In genomic region chr2:71955637-71956036, GRCm38 (mm10) we compare ENCODE assay signal across 8 mouse cellular contexts. TPM values are rescaled to one million over a fixed set of nuclear protein-coding genes. Genes with fewer than 3 reads are reported as not detected.
DNase-seq lines count a peak whose midpoint lies in the region; ATAC-seq and TF ChIP-seq lines count a peak whose summit lies in the region.

No protein-coding gene starts in this region.

- no peak overlapping the region for H3K4me3 ChIP-seq in liver, adult 2 months (ENCODE audit: insufficient read depth, low read depth, low read length)
- H3K4me3 ChIP-seq in liver, embryonic 12.5 days, result no peak overlapping the region
- no peak overlapping the region for H3K4me3 ChIP-seq in heart, postnatal 0 days (ENCODE audit: low read depth, low read length)

- TF ChIP-seq CTCF in liver, adult 2 months (IDR thresholded peaks at IDR 0.05; ENCODE audit: low read depth, low read length), result peak; percentile 61; the same call in 1 of the 2 replicates
- peak; percentile 92 for TF ChIP-seq CTCF in Patski (IDR thresholded peaks at IDR 0.05)
- peak; percentile 93 for TF ChIP-seq CTCF in heart, postnatal 0 days (IDR thresholded peaks at IDR 0.05; ENCODE audit: low read depth)

- no peaks in the 10 kb centered on the region for H3K27me3 ChIP-seq in liver, adult 2 months (ENCODE audit: control insufficient read depth, insufficient read depth, low read length)
- no peaks in the 10 kb centered on the region for H3K27me3 ChIP-seq in liver, embryonic 12.5 days (replicated peaks)
- H3K27me3 ChIP-seq in Patski, result peaks cover 5% of the 10 kb centered on the region
- no peaks in the 10 kb centered on the region for H3K27me3 ChIP-seq in heart, postnatal 0 days (ENCODE audit: control insufficient read depth, insufficient read depth, low read length)

- in situ Hi-C loops in Patski (cut with MboI; ENCODE audit: low pct_unique_long_range_greater_than_20kb), result loop anchor here (5.0 kb wide), 1 partner anchor 53 kb away; no protein-coding TSS in a partner anchor

- intact Hi-C loops in left cerebral cortex, postnatal 10 days (cut with DNase I), result loop anchor here (2.0 to 10.0 kb wide), 3 partner anchors 57 to 361 kb away; no protein-coding TSS in a partner anchor

- peak; percentile 34 for DNase-seq in liver, adult 2 months (ENCODE audit: extremely low read depth, low read depth, low spot score)
- DNase-seq in Patski (ENCODE audit: low read depth, low spot score), result no peak
- peak; percentile 66 for DNase-seq in cerebellum, adult 9-11 months
- DNase-seq in heart, postnatal 0 days (ENCODE audit: low spot score), result peak; percentile 65
- peak; percentile 57 to 66 for DNase-seq in left cerebral cortex, postnatal 10 days (ENCODE audit: extremely low spot score in 1 of 2, low spot score in 2 of 2)
- peak; percentile 70 for DNase-seq in retina, embryonic 14.5 days (ENCODE audit: low spot score)
- DNase-seq in spleen, adult 12 weeks (ENCODE audit: low spot score), result no peak

- no peak for TF ChIP-seq POLR2A in liver, adult 2 months (IDR thresholded peaks at IDR 0.05; ENCODE audit: extremely low read depth, insufficient read depth, low read length)

- no peak overlapping the region for H3K9ac ChIP-seq in liver, adult 2 months (ENCODE audit: low read depth, low read length)
- H3K9ac ChIP-seq in liver, embryonic 12.5 days, result no peak overlapping the region
- no peak overlapping the region for H3K9ac ChIP-seq in heart, postnatal 0 days (replicated peaks; ENCODE audit: low read depth, low read length)

- H3K9me3 ChIP-seq in liver, embryonic 12.5 days (replicated peaks), result no peaks in the 10 kb centered on the region
- H3K9me3 ChIP-seq in heart, postnatal 0 days (replicated peaks; ENCODE audit: control insufficient read depth, low read length), result no peaks in the 10 kb centered on the region

- ATAC-seq in liver, embryonic 12.5 days, result no peak
- no peak for ATAC-seq in Patski
- ATAC-seq in heart, postnatal 0 days (ENCODE audit: insufficient read depth, low read depth), result peak; percentile 47; the same call in 1 of the 2 replicates

- POLR2A ChIA-PET in Patski (lab: Charles Lee), result no interaction called here

- no peaks in the 10 kb centered on the region for H3K36me3 ChIP-seq in liver, adult 2 months (ENCODE audit: control insufficient read depth, insufficient read depth, low read length)
- H3K36me3 ChIP-seq in liver, embryonic 12.5 days, result no peaks in the 10 kb centered on the region
- H3K36me3 ChIP-seq in heart, postnatal 0 days (replicated peaks; ENCODE audit: control insufficient read depth, insufficient read depth, low read length), result no peaks in the 10 kb centered on the region

- 20% methylated on average over 8 of the region's 8 CpGs for WGBS in liver, adult 2 months
- WGBS in liver, embryonic 12.5 days (ENCODE audit: insufficient replicate concordance), result 13% methylated on average over 8 of the region's 8 CpGs
- 16% methylated on average over 8 of the region's 8 CpGs for WGBS in heart, postnatal 0 days

- no peaks in the 10 kb centered on the region for H3K79me2 ChIP-seq in liver, adult 2 months (ENCODE audit: control insufficient read depth, insufficient read depth, low read length)

- no peak overlapping the region for H3K4me2 ChIP-seq in liver, embryonic 12.5 days
- no peak overlapping the region for H3K4me2 ChIP-seq in heart, postnatal 0 days (ENCODE audit: low read depth, low read length)

- CTCF ChIA-PET in Patski (lab: Charles Lee), result interaction anchor here (0.6 to 4.2 kb wide), 18 partner anchors 9 to 118 kb away, joined by 3 to 22 read pairs (median 4); no protein-coding TSS in a partner anchor

- no peak for TF ChIP-seq EP300 in heart, postnatal 0 days (IDR thresholded peaks at IDR 0.05; ENCODE audit: low read depth)

- no peaks in the 10 kb centered on the region for H3K4me1 ChIP-seq in liver, adult 2 months (ENCODE audit: control insufficient read depth, insufficient read depth, low read length)
- H3K4me1 ChIP-seq in liver, embryonic 12.5 days, result no peaks in the 10 kb centered on the region
- no peaks in the 10 kb centered on the region for H3K4me1 ChIP-seq in heart, postnatal 0 days (ENCODE audit: control insufficient read depth, insufficient read depth)

- no peak overlapping the region for H3K27ac ChIP-seq in liver, adult 2 months (replicated peaks; ENCODE audit: insufficient read depth, low read depth, low read length)
- no peak overlapping the region for H3K27ac ChIP-seq in liver, embryonic 12.5 days
- H3K27ac ChIP-seq in heart, postnatal 0 days (ENCODE audit: low read depth), result no peak overlapping the region

RNA-seq across cellular contexts. Expression of gene Rapgef4, which starts 25.4 kb away (rescaled TPM):
- total RNA-seq in liver, adult 2 months (2014; rRNA removed), result 185 and 223 TPM in 2 replicates
- polyA plus RNA-seq in liver, adult 2 months (2012; rRNA removed), result 52.0 and 66.1 TPM in 2 replicates
- polyA plus RNA-seq in liver, embryonic 12.5 days (2016; fragmentation: Nextera tagmentation; extraction: Ambion mirVana), result 3.6 and 3.8 TPM in 2 replicates
- polyA plus RNA-seq in Patski (2021), result 0.23 TPM
- 5.5 and 11.9 TPM in 2 replicates for total RNA-seq in heart, postnatal 0 days (2014; rRNA removed; ENCODE audit: low replicate concordance)
- 5.1 and 5.3 TPM in 2 replicates for polyA plus RNA-seq in heart, postnatal 0 days (2015; fragmentation: Nextera tagmentation; extraction: Ambion mirVana)
- total RNA-seq in left cerebral cortex, postnatal 10 days (2021), result 100 to 1,000 TPM; 166 to 168 TPM

Comparison
In these comparisons a context has a peak if more than half of its experiments do, and no peak if none do; other contexts are left out.
1. DNase-seq: peak in liver, adult 2 months (single experiment), cerebellum, adult 9-11 months (single experiment), heart, postnatal 0 days (single experiment), left cerebral cortex, postnatal 10 days (2 of 2) and retina, embryonic 14.5 days (single experiment); none in Patski (single experiment) and spleen, adult 12 weeks (single experiment).
2. Peak in every context shown above with its lines, with median percentiles within 50 percentile points of each other: CTCF ChIP-seq.